Mouse (Mus musculus): ENCODE measurements at regions not wholly inside any gene's neighbourhood (a gene's known extent, or its start where the extent isn't known, plus 50 kb on each side); places are given as distances from the start of the nearest gene placed in this dataset.

DNA sequence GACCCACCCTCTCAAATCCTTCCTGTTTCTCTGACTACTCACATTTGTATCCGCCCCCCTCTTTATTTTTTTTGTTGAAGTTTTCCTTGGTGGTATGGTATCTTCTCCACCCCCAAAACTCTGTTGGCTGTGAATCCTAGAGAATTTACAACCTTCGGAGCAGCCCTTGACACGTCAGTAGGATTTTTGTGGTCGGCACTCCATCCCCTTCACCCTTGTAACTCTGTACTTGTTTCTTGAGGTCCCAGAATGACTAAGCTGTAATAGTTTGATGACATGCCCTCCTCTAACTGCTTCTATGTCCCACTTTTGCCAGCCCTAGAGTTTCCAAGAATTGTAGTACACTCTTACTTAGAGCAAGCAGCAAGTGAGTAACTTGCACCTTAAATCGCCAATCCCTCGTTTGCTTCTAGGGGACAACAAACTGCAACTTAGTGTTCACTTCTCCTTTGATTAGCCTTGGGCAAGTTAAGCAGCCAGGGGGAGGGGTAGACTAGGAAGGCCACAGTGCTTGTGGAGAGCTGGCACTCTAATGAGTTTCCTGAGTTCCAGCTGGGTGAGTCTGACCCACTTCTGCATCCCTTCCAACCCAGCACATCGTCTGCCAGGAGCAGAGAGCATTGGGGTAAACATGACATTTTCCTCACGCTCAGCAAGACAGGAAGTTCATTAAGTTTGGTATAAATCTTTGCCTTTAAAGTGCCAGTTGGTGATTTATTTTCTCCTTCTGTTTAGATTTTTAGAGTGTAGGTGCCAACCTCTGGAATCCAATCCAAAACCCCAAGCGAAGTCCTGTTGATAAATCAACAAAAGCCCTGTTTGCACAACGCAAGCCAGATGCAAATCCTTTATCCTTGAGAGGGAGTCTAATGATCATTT, 118.7 kb downstream of the Foxa2 start:
- no peak for DNase-seq (ENCODE audit: low read depth, low spot score)

DNA sequence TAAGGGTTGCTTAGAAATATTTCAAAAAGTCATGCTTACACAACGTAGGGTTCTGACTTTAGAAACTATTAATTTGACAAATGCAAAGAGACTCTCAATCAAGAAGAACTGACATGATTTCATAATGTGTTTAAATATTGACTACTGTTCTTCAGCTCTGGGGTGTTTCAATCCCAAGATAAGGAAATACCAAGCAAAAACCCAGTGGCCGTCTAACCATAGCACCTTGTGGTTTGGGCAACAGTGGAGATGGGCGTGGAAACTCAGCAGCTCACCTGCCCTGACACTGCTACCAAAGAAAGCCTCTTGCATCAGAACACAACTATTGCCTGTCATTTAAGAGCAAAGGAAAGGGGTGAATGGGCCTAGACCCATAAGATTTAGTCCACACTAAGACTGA, 119.9 kb downstream of the Foxa2 start:
- DNase-seq (ENCODE audit: low read depth, low spot score) = no peak

DNA sequence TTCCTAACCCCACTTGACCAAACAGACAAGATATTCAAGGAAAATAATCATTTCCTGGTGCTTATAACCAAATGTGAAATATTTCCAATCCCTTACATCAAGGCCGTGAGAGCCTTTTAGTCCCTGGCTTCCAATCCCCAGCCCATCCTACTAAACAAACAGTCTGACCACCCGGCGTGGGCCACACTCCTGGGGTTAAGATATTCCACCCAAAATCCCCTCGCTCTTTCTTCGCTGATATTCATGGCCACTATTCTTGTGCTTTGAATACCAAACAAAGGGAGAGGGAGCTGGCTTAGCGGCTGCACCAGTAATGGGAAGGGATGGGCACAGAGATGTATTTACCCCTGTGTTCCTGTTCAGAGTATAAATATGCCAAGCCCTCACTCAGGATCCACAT, 139.4 kb downstream of the Foxa2 start:
- DNase-seq (ENCODE audit: low read depth, low spot score) = no peak

GRCm38 (mm10) chr2:147905759-147906740, 140.7 kb downstream of the Foxa2 start:
- DNase-seq (ENCODE audit: low read depth, low spot score) = no peak

DNA sequence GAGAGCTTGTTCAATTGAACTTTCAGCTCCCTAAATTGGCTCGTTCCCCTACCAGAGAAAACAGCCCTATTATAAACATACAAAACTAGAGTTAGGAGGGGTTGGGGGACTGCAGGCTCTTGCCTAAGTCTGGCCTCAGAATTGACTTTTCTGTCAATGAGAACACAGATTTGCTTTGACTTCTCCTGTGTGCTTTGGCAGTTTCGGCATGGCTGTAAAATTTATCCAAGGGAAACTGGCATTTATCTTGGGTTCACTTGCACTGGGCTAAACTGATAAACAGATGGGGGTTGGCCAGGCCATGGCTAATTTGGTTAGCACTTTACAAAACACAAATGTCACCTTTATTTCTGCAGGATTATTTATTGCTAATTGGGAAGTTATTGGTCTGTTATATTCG, 141.7 kb downstream of the Foxa2 start:
- no peak for DNase-seq (ENCODE audit: low read depth, low spot score)

GRCm38 (mm10) chr2:147899236-147899635, 147.5 kb downstream of the Foxa2 start:
- no peak for DNase-seq (ENCODE audit: low read depth, low spot score)

DNA sequence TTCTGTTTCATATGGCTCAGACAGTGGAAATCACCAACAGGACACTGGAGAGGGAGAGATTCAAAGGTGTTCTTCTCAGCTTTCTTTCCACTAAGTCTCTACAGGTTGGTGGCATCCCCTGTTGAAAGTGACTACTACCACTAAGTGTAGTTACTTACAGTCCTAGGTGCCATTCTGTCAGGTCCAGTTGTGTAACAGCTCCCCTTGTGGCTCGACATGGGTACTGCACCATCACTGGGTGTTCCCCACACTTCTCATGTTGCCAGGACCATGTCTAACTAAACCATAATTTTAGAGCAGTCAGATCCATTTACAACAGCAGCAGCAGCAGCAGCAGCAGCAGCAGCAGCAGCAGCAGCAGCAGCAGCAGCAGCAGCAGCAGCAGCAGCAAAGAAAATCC, 151.1 kb downstream of the Foxa2 start:
- no peak for DNase-seq (ENCODE audit: low read depth, low spot score)

- no peak for DNase-seq (ENCODE audit: low read depth, low spot score)
Observed at GRCm38 (mm10) chr2:147894213-147894612, 152.6 kb downstream of the Foxa2 start.

GRCm38 (mm10) chr2:147886191-147886590, 160.6 kb downstream of the Foxa2 start:
- no peak for DNase-seq (ENCODE audit: low read depth, low spot score)

DNA sequence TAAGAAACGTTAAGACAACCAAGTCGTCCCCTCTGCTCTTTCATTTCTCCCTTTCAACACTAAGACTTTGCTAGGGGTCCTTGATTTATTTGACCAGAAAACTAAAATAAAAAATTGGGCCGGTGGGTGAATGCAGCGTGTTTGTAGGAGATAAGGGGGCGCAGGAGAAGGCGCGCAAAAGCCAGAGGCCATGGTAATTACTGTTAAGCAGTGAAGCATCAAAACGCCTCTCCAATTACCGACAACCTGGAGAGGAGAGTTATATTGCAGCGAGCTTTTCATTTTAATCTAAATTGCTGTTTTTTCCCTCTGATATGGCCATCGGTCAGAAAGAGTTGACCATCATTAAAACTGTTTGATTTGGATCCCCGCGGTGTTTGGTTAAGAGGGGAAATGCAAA, 168.9 kb downstream of the Foxa2 start:
- no peak for DNase-seq (ENCODE audit: low read depth, low spot score)

DNA sequence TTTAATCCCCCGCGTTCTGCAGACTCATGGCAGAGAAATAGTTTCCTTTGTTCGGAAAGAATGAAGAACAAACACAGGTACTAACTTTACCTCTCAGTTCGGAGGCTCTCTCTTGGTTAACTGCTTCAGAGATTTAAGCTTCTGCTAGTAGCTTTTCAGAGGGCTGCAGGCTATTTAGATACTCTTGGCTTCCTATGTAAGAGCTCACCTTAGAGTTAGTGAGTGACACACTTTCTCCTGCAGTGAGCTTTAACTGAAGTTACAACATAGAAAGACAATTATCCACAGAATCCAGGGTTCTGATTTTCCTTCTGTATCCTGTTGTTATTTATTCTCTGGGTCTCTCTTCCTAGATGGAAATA, 169.2 kb downstream of the Foxa2 start:
- no peak for DNase-seq (ENCODE audit: low read depth, low spot score)

GRCm38 (mm10) chr2:147876708-147877542, 169.8 kb downstream of the Foxa2 start:
- DNase-seq (ENCODE audit: low read depth, low spot score) = no peak

DNA sequence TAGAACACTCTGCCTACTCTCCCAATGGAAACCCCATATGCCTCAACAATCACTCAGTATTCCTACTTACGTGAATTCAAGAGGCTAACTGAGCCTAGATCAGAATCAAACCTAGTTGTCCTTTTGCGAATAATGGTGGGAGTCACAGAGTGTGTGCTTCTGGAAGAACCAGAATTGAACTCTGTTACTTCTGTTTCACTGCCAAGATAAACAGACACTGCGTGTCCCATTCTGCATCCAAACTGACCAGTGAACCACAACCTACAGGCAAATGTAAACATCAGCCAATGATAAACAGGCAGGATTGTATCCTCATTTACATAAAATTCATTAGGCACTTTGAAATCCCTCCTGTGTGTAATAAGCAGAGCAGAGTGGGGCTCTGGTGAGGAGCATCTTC, 173.8 kb downstream of the Foxa2 start:
- no peak for DNase-seq (ENCODE audit: low read depth, low spot score)

GRCm38 (mm10) chr2:147851186-147851802, 195.5 kb downstream of the Foxa2 start:
- DNase-seq (ENCODE audit: low read depth, low spot score) = no peak

GRCm38 (mm10) chr2:147846968-147847749, 199.6 kb downstream of the Foxa2 start:
- DNase-seq (ENCODE audit: low read depth, low spot score) = no peak

DNA sequence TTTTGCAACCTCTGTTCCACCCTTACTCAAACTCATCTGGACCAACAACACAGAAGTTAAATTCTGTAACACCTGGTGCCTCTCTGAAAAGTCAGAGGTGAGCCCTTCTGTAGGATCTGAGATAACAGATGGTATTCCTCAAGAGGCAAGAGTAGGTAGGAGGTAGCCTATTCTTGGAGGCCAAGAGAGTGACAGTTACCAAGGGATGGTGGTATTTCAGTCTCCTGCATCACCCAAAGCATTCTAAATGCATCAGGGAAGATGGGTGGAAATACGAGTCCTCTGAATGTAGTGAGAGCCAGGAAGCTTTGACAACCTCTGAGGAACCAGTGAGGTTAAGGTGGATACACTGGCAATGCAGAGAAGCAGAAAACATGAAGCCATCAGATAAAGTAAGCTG, 201.5 kb downstream of the Foxa2 start:
- DNase-seq (ENCODE audit: low read depth, low spot score) = no peak

GRCm38 (mm10) chr2:147840936-147841335, 205.8 kb downstream of the Foxa2 start:
- DNase-seq (ENCODE audit: low read depth, low spot score) = no peak

GRCm38 (mm10) chr2:147838613-147839012, 208.2 kb downstream of the Foxa2 start:
- DNase-seq (ENCODE audit: low read depth, low spot score) = no peak

- DNase-seq (ENCODE audit: low read depth, low spot score) = no peak
Observed at GRCm38 (mm10) chr2:147830551-147830950, 216.2 kb downstream of the Foxa2 start.

GRCm38 (mm10) chr2:147816951-147817350, 229.8 kb downstream of the Foxa2 start:
- DNase-seq (ENCODE audit: low read depth, low spot score) = no peak

Measured in skeletal muscle tissue, adult 2 months (tissue).